In genomic region chr1:152455275-152456243, GRCm38 (mm10) we compare ENCODE assay signal across 15 mouse cellular contexts. TPM values are rescaled to one million over a fixed set of nuclear protein-coding genes. Genes with fewer than 3 reads are reported as not detected.
DNase-seq lines count a peak whose midpoint lies in the region; ATAC-seq lines count a peak whose summit lies in the region.
"Had no signal": no experiment of that assay in that cellular context is flagged by ENCODE, and none has a peak within 500 bp of the region (broad histone marks: within the 10 kb centered on the region; RNA-seq: fewer than 3 reads in every experiment).

No protein-coding gene starts in this region.

- H3K9ac ChIP-seq in midbrain, embryonic 11.5 days (ENCODE audit: low read length) = no peak overlapping the region
- H3K9ac ChIP-seq in hindbrain, embryonic 15.5 days = no peak overlapping the region
- H3K9ac ChIP-seq in neural tube, embryonic 12.5 days = no peak overlapping the region
- H3K9ac ChIP-seq in intestine, embryonic 16.5 days (ENCODE audit: low read depth, low read length) = no peak overlapping the region

- peaks cover 4% of the 10 kb centered on the region; the same call in 1 of the 2 replicates for H3K4me1 ChIP-seq in midbrain, embryonic 11.5 days (ENCODE audit: control insufficient read depth, insufficient read depth, low read length)
- H3K4me1 ChIP-seq in midbrain, embryonic 10.5 days = peaks cover 21% of the 10 kb centered on the region
- peaks cover 14% of the 10 kb centered on the region for H3K4me1 ChIP-seq in hindbrain, embryonic 15.5 days (replicated peaks)
- H3K4me1 ChIP-seq in neural tube, embryonic 12.5 days = peaks cover 8% of the 10 kb centered on the region; the same call in 1 of the 2 replicates
- no peaks in the 10 kb centered on the region for H3K4me1 ChIP-seq in intestine, embryonic 16.5 days (ENCODE audit: control insufficient read depth, insufficient read depth, low read length)

- no peaks in the 10 kb centered on the region for H3K9me3 ChIP-seq in midbrain, embryonic 11.5 days (ENCODE audit: control insufficient read depth, low read length)
- H3K9me3 ChIP-seq in midbrain, embryonic 10.5 days (replicated peaks) = no peaks in the 10 kb centered on the region
- no peaks in the 10 kb centered on the region for H3K9me3 ChIP-seq in hindbrain, embryonic 15.5 days
- no peaks in the 10 kb centered on the region for H3K9me3 ChIP-seq in neural tube, embryonic 12.5 days
- H3K9me3 ChIP-seq in intestine, embryonic 16.5 days (ENCODE audit: control insufficient read depth, low read length) = no peaks in the 10 kb centered on the region

- no peak overlapping the region for H3K27ac ChIP-seq in midbrain, embryonic 11.5 days (ENCODE audit: low read depth, low read length)
- no peak overlapping the region; the same call in 1 of the 2 replicates for H3K27ac ChIP-seq in midbrain, embryonic 10.5 days (replicated peaks)
- H3K27ac ChIP-seq in hindbrain, embryonic 15.5 days (replicated peaks) = peak overlapping the region; percentile 49
- no peak overlapping the region for H3K27ac ChIP-seq in neural tube, embryonic 12.5 days
- no peak overlapping the region for H3K27ac ChIP-seq in intestine, embryonic 16.5 days (ENCODE audit: low read length)
- H3K27ac ChIP-seq: kidney, postnatal 0 days; stomach, postnatal 0 days had no signal

- peak; percentile 76; the same call in 1 of the 2 replicates for ATAC-seq in midbrain, embryonic 11.5 days (ENCODE audit: low FRiP score)
- peak; percentile 75; the same call in 1 of the 2 replicates for ATAC-seq in hindbrain, embryonic 15.5 days (ENCODE audit: low FRiP score, low read depth)
- ATAC-seq in neural tube, embryonic 12.5 days (ENCODE audit: low FRiP score, low read depth) = 0 out of 2 replicates have a peak, but pooled peaks have one; percentile 58
- ATAC-seq in intestine, embryonic 16.5 days = no peak

- 67% methylated on average over 10 of the region's 10 CpGs for WGBS in midbrain, embryonic 11.5 days
- 82% methylated on average over 10 of the region's 10 CpGs for WGBS in midbrain, embryonic 10.5 days
- WGBS in hindbrain, embryonic 15.5 days = 38% methylated on average over 10 of the region's 10 CpGs
- 63% methylated on average over 10 of the region's 10 CpGs for WGBS in neural tube, embryonic 12.5 days
- WGBS in intestine, embryonic 16.5 days = 76% methylated on average over 10 of the region's 10 CpGs

- no peaks in the 10 kb centered on the region for H3K36me3 ChIP-seq in midbrain, embryonic 11.5 days (ENCODE audit: control insufficient read depth, insufficient read depth, low read length)
- H3K36me3 ChIP-seq in midbrain, embryonic 10.5 days = no peaks in the 10 kb centered on the region
- H3K36me3 ChIP-seq in hindbrain, embryonic 15.5 days = no peaks in the 10 kb centered on the region
- H3K36me3 ChIP-seq in neural tube, embryonic 12.5 days = no peaks in the 10 kb centered on the region
- no peaks in the 10 kb centered on the region for H3K36me3 ChIP-seq in intestine, embryonic 16.5 days (ENCODE audit: control insufficient read depth, insufficient read depth, low read length)

- H3K27me3 ChIP-seq in midbrain, embryonic 11.5 days (ENCODE audit: control insufficient read depth, insufficient read depth, low read length) = no peaks in the 10 kb centered on the region
- no peaks in the 10 kb centered on the region for H3K27me3 ChIP-seq in midbrain, embryonic 10.5 days (ENCODE audit: low read depth, poor library complexity, severe bottlenecking)
- H3K27me3 ChIP-seq in hindbrain, embryonic 15.5 days = no peaks in the 10 kb centered on the region
- H3K27me3 ChIP-seq in neural tube, embryonic 12.5 days (replicated peaks) = no peaks in the 10 kb centered on the region
- H3K27me3 ChIP-seq in intestine, embryonic 16.5 days (replicated peaks; ENCODE audit: control insufficient read depth, insufficient read depth, low read length) = no peaks in the 10 kb centered on the region

- no peak overlapping the region for H3K4me3 ChIP-seq in midbrain, embryonic 11.5 days (ENCODE audit: low read depth, low read length)
- H3K4me3 ChIP-seq in midbrain, embryonic 10.5 days = no peak overlapping the region
- no peak overlapping the region for H3K4me3 ChIP-seq in hindbrain, embryonic 15.5 days
- no peak overlapping the region for H3K4me3 ChIP-seq in neural tube, embryonic 12.5 days
- H3K4me3 ChIP-seq in intestine, embryonic 16.5 days (ENCODE audit: low read length) = no peak overlapping the region

- H3K4me2 ChIP-seq in midbrain, embryonic 11.5 days = no peak overlapping the region
- peak overlapping the region; percentile 14; the same call in 1 of the 2 replicates for H3K4me2 ChIP-seq in hindbrain, embryonic 15.5 days
- H3K4me2 ChIP-seq in neural tube, embryonic 12.5 days (replicated peaks) = no peak overlapping the region
- H3K4me2 ChIP-seq in intestine, embryonic 16.5 days (ENCODE audit: low read depth, low read length) = no peak overlapping the region
- H3K4me2 ChIP-seq: liver, embryonic 11.5 days had no signal

- peak; percentile 29 for DNase-seq in gastrocnemius, adult 18-20 months (ENCODE audit: low spot score)
- no peak for DNase-seq in gastrocnemius, postnatal 10 days
- no peak for DNase-seq in midbrain, embryonic 11.5 days (ENCODE audit: low spot score, missing footprints)
- no peak for DNase-seq in midbrain, embryonic 10.5 days (ENCODE audit: low spot score)
- no peak for DNase-seq in spleen, postnatal 4 days (ENCODE audit: low spot score in 2 of 2)
- DNase-seq: cerebellum, postnatal 14 days had no signal

RNA-seq across cellular contexts. Expression of gene Colgalt2, which starts 55.9 kb away (rescaled TPM):
- total RNA-seq in gastrocnemius, adult 18-20 months (2021) = 1 to 10 TPM; 1.4 to 1.7 TPM
- 1 to 10 TPM; 4.0 to 4.6 TPM for total RNA-seq in gastrocnemius, postnatal 10 days (2021)
- 2.3 and 2.6 TPM in 2 replicates for polyA plus RNA-seq in midbrain, embryonic 11.5 days (2014; fragmentation: Nextera tagmentation; extraction: Ambion mirVana)
- polyA plus RNA-seq in midbrain, embryonic 10.5 days (2016; fragmentation: Nextera tagmentation; extraction: Ambion mirVana) = 1.7 and 1.8 TPM in 2 replicates
- polyA plus RNA-seq in hindbrain, embryonic 15.5 days (2015; fragmentation: Nextera tagmentation; extraction: Ambion mirVana) = 3.0 and 3.7 TPM in 2 replicates
- 3.0 and 3.2 TPM in 2 replicates for polyA plus RNA-seq in neural tube, embryonic 12.5 days (2016; fragmentation: Nextera tagmentation; extraction: Ambion mirVana)
- polyA plus RNA-seq in intestine, embryonic 16.5 days (2015; fragmentation: Nextera tagmentation; extraction: Ambion mirVana) = 1.3 and 1.5 TPM in 2 replicates
- total RNA-seq: granulocyte monocyte progenitor cell, adult 5-6 weeks; MEL; neutrophil, adult 5-6 weeks had no signal
